Mouse (Mus musculus): Measurements from ENCODE around the gene Ppp1r13b.

Ppp1r13b gene

DNA sequence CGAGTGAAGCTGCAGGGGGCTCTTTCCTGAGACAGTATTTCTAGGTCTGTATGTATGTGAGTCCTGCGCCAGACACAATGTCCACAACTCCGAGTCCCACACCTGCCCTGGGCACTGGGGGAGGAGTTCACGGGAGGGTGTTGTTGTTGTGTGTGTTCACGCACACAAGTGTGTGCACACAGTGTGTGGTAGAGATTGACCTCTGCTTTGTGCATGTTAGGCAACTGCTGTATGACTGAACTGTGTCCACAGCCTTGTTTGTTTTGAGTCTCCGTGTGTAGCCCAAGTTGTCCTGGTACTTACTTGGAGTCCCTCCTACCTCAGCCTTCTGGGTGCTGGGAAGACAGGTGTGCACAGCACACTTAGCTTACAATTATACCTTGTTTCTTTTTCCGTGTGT lies 117.3 kb downstream of the Ppp1r13b start:
- no peak for DNase-seq

DNA sequence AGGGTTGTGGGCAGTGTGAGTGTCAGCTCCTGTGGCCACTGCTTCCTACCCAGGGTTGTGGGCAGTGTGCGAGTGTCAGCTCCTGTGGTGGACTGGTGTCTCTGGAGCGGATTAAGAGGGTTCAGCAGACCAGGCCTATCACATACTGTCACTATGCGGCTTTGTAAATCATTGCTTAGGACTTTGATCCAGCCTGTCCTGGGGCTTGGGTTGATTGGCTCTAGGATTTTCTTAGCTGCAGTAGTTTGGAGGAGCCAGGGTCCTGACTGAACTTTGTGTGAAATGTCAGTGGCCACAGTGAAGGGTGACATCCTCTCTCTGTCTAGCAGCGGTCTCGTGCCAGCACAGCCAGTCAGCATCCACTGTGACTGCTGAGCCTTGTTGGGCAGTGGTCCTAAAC lies 117.8 kb downstream of the Ppp1r13b start:
- DNase-seq: peak; percentile 86

DNA sequence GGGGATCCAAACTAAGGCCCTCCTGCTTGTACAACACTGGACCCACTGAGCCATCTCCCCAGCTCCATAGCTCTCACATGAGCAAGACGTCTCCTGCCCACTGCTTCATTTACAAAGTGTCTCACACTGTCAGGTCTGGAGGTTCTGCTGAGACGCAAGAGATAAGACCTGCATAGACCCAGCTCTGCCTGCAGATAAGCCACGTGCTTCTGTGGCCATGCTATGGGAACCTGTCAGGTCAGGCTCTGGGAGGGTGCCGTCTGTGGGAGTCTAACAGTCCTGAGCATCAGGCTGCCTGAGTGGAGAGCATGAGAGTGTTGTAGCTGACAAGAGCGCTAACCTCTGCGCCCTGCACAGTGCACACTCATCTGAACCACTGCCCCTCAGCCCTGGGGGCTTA lies 120.9 kb downstream of the Ppp1r13b start:
- no peak for DNase-seq

DNA sequence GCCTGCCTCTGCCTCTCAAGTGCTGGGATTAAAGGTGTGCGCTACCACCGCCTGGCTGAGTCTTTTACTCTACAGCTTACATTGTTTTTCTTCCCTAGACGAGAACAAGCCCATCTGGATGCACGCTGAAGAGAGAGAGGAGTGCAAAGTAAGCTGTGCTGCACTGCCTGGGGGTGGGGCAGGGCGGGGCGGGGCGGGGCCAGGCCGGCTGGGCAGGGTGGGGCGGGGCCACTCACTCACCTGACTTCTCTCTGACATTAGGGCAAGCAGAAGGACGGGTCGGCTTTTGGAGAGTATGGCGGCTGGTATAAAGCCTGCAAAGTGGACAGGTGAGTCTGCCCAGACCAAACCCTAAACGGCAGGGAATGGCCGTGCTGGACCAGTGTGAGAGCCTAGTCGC lies 122.7 kb downstream of the Ppp1r13b start:
- no peak for DNase-seq

DNA sequence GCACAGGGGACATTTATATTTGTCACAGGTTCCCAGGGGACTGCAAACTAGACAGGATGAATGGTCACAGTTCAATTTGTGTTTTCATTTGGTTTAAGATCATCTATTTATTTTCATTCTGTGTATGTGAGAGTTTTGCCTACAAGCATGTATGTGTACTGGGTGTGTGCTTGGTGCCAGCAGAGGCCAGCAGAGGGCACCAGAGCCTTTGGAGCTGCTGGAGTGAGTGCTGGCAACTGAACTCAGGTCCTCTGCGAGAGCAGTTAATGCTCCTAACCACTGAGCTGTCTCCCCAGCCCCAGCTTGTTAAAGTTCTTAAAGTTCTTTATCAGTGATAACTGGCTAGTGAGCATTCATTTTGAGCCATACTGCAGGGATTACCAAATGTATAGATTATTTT lies 128.4 kb downstream of the Ppp1r13b start:
- no peak for DNase-seq
